Mouse (Mus musculus) limb, embryonic 11.5 days (tissue): ENCODE results near the gene Camk2g. TPM values are rescaled to one million over a fixed set of nuclear protein-coding genes. Genes with fewer than 3 reads are reported as not detected.

ENCODE experiments used
- ATAC-seq: fragments of 200-750 bp; cut with Nextera tagmentation; 2 replicates; pipeline ENCODE4 v1.8.0; 2017; ENCODE audit warnings: low read depth; ENCODE audit not compliant: insufficient number of reproducible peaks, low FRiP score, low TSS enrichment
- DNase-seq: peaks from one replicate; pipeline ENCODE4 v3.0.0-alpha.2; 2015; ENCODE audit warnings: low spot score
- H3K27ac ChIP-seq: fragments of 300-500 bp; sonication (generic); replicated peaks from 2 replicates; pipeline ENCODE4 v1.5.1; 2014; ENCODE audit warnings: low read depth, mild to moderate bottlenecking, low read length
- H3K27me3 ChIP-seq: fragments of 300-500 bp; sonication (generic); 2 replicates; pipeline ENCODE4 v1.6.1; 2014; ENCODE audit warnings: mild to moderate bottlenecking, low read length, mixed read lengths; ENCODE audit not compliant: control insufficient read depth, insufficient read depth
- H3K36me3 ChIP-seq: fragments of 300-500 bp; sonication (generic); 2 replicates; pipeline ENCODE4 v1.6.1; 2014; ENCODE audit warnings: mild to moderate bottlenecking, low read length, moderate library complexity, mixed read lengths; ENCODE audit not compliant: control insufficient read depth, insufficient read depth
- H3K4me1 ChIP-seq: fragments of 300-500 bp; sonication (generic); 2 replicates; pipeline ENCODE4 v1.6.1; 2014; ENCODE audit warnings: low read length, mixed read lengths; ENCODE audit not compliant: control insufficient read depth, insufficient read depth
- H3K4me2 ChIP-seq: fragments of 300-500 bp; sonication (generic); 2 replicates; pipeline ENCODE4 v1.6.1; 2014; ENCODE audit warnings: low read depth, mild to moderate bottlenecking, moderate library complexity; ENCODE audit not compliant: severe bottlenecking
- H3K4me3 ChIP-seq: fragments of 300-500 bp; sonication (generic); 2 replicates; pipeline ENCODE4 v1.5.1; 2014; ENCODE audit warnings: low read depth, low read length
- H3K9ac ChIP-seq: fragments of 300-500 bp; sonication (generic); 2 replicates; pipeline ENCODE4 v1.6.1; 2014; ENCODE audit warnings: mild to moderate bottlenecking, low read length
- H3K9me3 ChIP-seq: fragments of 300-500 bp; sonication (generic); 2 replicates; pipeline ENCODE4 v1.6.1; 2016; ENCODE audit warnings: low read length; ENCODE audit not compliant: control insufficient read depth
- WGBS: fragments of 180-500 bp; shearing (Covaris S2); extraction: QIAGEN DNeasy Blood & Tissue Kit; methylation state at CpG from one replicate; pipeline ENCODE4 v1.1.7; 2014; 5-methylcytosine and 5-hydroxymethylcytosine counted together
- polyA plus RNA-seq: library from polyadenylated mRNA; unstranded; fragments of >200 nt; fragmentation: Nextera tagmentation; extraction: Ambion mirVana; gene quantifications from 2 replicates; pipeline ENCODE4 v1.2.1, GENCODE M21; 2014

Camk2g gene
- polyA plus RNA-seq, 1 experiment from 2014 or later = 60.2 TPM

GRCm38 (mm10) chr14:20831915-20832314, 38.0 kb upstream of the Camk2g start:
- Histone ChIP-seq H3K36me3 (no peaks in the 10 kb centered on the region), H3K4me1 (peaks cover 3% of the 10 kb centered on the region; the same call in 1 of the 2 replicates), H3K4me2 (no peak overlapping the region), H3K9me3 (no peaks in the 10 kb centered on the region), H3K9ac (no peak overlapping the region), H3K27ac (no peak overlapping the region), H3K4me3 (no peak overlapping the region), H3K27me3 (no peaks in the 10 kb centered on the region)
- WGBS = 78% methylated on average over 1 of the region's 1 CpGs
- no peak for DNase-seq
- ATAC-seq = no peak

- 0 out of 2 replicates have a peak, but pooled peaks cover 2% of the 10 kb centered on the region for H3K4me1 ChIP-seq
- 80% methylated on average over 9 of the region's 9 CpGs for WGBS
- H3K4me2 ChIP-seq = no peak overlapping the region
- H3K27ac ChIP-seq = no peak overlapping the region
- ATAC-seq = no peak
- no peaks in the 10 kb centered on the region for H3K27me3 ChIP-seq
- H3K9me3 ChIP-seq = no peaks in the 10 kb centered on the region
- H3K9ac ChIP-seq = no peak overlapping the region
- DNase-seq = no peak
- H3K4me3 ChIP-seq = no peak overlapping the region
- no peaks in the 10 kb centered on the region for H3K36me3 ChIP-seq
These were observed 37.4 kb upstream of the Camk2g start for GRCm38 (mm10) chr14:20831141-20831910.

- Histone ChIP-seq H3K36me3 (no peaks in the 10 kb centered on the region), H3K4me2 (no peak overlapping the region), H3K27me3 (no peaks in the 10 kb centered on the region), H3K4me1 (0 out of 2 replicates have a peak, but pooled peaks cover 2% of the 10 kb centered on the region), H3K27ac (no peak overlapping the region), H3K4me3 (no peak overlapping the region), H3K9me3 (no peaks in the 10 kb centered on the region), H3K9ac (no peak overlapping the region)
- ATAC-seq (no peak), DNase-seq (no peak)
- 83% methylated on average over 12 of the region's 12 CpGs for WGBS
These were observed 35.9 kb upstream of the Camk2g start for GRCm38 (mm10) chr14:20829523-20830366.

- H3K4me2 ChIP-seq = no peak overlapping the region
- H3K4me1 ChIP-seq = 0 out of 2 replicates have a peak, but pooled peaks cover 2% of the 10 kb centered on the region
- H3K27ac ChIP-seq = no peak overlapping the region
- no peak overlapping the region for H3K4me3 ChIP-seq
- H3K9me3 ChIP-seq = no peaks in the 10 kb centered on the region
- DNase-seq (no peak), ATAC-seq (no peak)
- 86% methylated on average over 3 of the region's 3 CpGs for WGBS
- H3K36me3 ChIP-seq = no peaks in the 10 kb centered on the region
- H3K27me3 ChIP-seq = no peaks in the 10 kb centered on the region
- no peak overlapping the region for H3K9ac ChIP-seq
These were observed 34.6 kb upstream of the Camk2g start for GRCm38 (mm10) chr14:20828524-20828923.

- no peak for DNase-seq
- H3K36me3 ChIP-seq = no peaks in the 10 kb centered on the region
- ATAC-seq = no peak
- no peaks in the 10 kb centered on the region for H3K27me3 ChIP-seq
- no peak overlapping the region for H3K4me2 ChIP-seq
- 0 out of 2 replicates have a peak, but pooled peaks cover 2% of the 10 kb centered on the region for H3K4me1 ChIP-seq
- no peak overlapping the region for H3K9ac ChIP-seq
- H3K9me3 ChIP-seq = no peaks in the 10 kb centered on the region
- WGBS = 83% methylated on average over 5 of the region's 5 CpGs
- H3K27ac ChIP-seq = no peak overlapping the region
- H3K4me3 ChIP-seq = no peak overlapping the region
These were observed 33.6 kb upstream of the Camk2g start for GRCm38 (mm10) chr14:20827491-20827890.

GRCm38 (mm10) chr14:20827061-20827460, 33.2 kb upstream of the Camk2g start:
- 0 out of 2 replicates have a peak, but pooled peaks cover 2% of the 10 kb centered on the region for H3K4me1 ChIP-seq
- no peak overlapping the region for H3K27ac ChIP-seq
- DNase-seq (no peak), ATAC-seq (no peak)
- no peak overlapping the region for H3K4me2 ChIP-seq
- 78% methylated on average over 8 of the region's 8 CpGs for WGBS
- no peaks in the 10 kb centered on the region for H3K36me3 ChIP-seq
- H3K9ac ChIP-seq = no peak overlapping the region
- no peak overlapping the region for H3K4me3 ChIP-seq
- H3K27me3 ChIP-seq = no peaks in the 10 kb centered on the region
- H3K9me3 ChIP-seq = no peaks in the 10 kb centered on the region

GRCm38 (mm10) chr14:20825516-20825915, 31.6 kb upstream of the Camk2g start:
- DNase-seq (no peak), ATAC-seq (no peak)
- H3K4me3 ChIP-seq = no peak overlapping the region
- no peak overlapping the region for H3K4me2 ChIP-seq
- H3K9ac ChIP-seq = no peak overlapping the region
- H3K36me3 ChIP-seq = no peaks in the 10 kb centered on the region
- 0 out of 2 replicates have a peak, but pooled peaks cover 2% of the 10 kb centered on the region for H3K4me1 ChIP-seq
- WGBS = 91% methylated on average over 2 of the region's 2 CpGs
- no peak overlapping the region for H3K27ac ChIP-seq
- no peaks in the 10 kb centered on the region for H3K27me3 ChIP-seq
- H3K9me3 ChIP-seq = no peaks in the 10 kb centered on the region

GRCm38 (mm10) chr14:20824517-20824916, 30.6 kb upstream of the Camk2g start:
- no peak overlapping the region for H3K4me3 ChIP-seq
- no peak for ATAC-seq
- no peak for DNase-seq
- H3K27me3 ChIP-seq = no peaks in the 10 kb centered on the region
- no peaks in the 10 kb centered on the region for H3K36me3 ChIP-seq
- H3K4me2 ChIP-seq = no peak overlapping the region
- WGBS = 75% methylated on average over 1 of the region's 1 CpGs
- H3K9ac ChIP-seq = no peak overlapping the region
- H3K9me3 ChIP-seq = no peaks in the 10 kb centered on the region
- no peak overlapping the region for H3K27ac ChIP-seq
- H3K4me1 ChIP-seq = 0 out of 2 replicates have a peak, but pooled peaks cover 2% of the 10 kb centered on the region
